Mouse (Mus musculus) olfactory bulb, adult 2 months (tissue): Measurements from ENCODE around the gene Foxp1. TPM values are rescaled to one million over a fixed set of nuclear protein-coding genes. Genes with fewer than 3 reads are reported as not detected.

Experiments used
- H3K27ac ChIP-seq: fragments of 200-500 bp; 2 replicates; pipeline ENCODE4 v1.5.1; 2012; ENCODE audit warnings: low read depth, low read length; ENCODE audit not compliant: insufficient read depth
- H3K4me1 ChIP-seq: fragments of 200-500 bp; 2 replicates; pipeline ENCODE4 v1.6.1; 2012; ENCODE audit warnings: low read length; ENCODE audit not compliant: control insufficient read depth, insufficient read depth
- H3K4me3 ChIP-seq: fragments of 200-500 bp; 2 replicates; pipeline ENCODE4 v1.5.1; 2012; ENCODE audit warnings: mild to moderate bottlenecking, low read depth, low read length, moderate library complexity; ENCODE audit not compliant: insufficient read depth
- CTCF ChIP-seq: fragments of 200-500 bp; IDR thresholded peaks from 2 replicates; pipeline ENCODE4 v1.5.1; 2012; ENCODE audit warnings: low read depth, mild to moderate bottlenecking, low read length, moderate library complexity; ENCODE audit not compliant: insufficient read depth
- POLR2A ChIP-seq: fragments of 200-500 bp; IDR thresholded peaks from 2 replicates; pipeline ENCODE4 v1.6.1; 2012; ENCODE audit warnings: mild to moderate bottlenecking, low read depth, low read length, moderate library complexity; ENCODE audit not compliant: insufficient read depth
- WGBS: fragments of 180-500 bp; shearing (Covaris S2); methylation state at CpG from one replicate; pipeline ENCODE4 v1.1.7; 2018; 5-methylcytosine and 5-hydroxymethylcytosine counted together
- polyA plus RNA-seq: library from polyadenylated mRNA; stranded (reverse); fragments of >200 nt; gene quantifications from 2 replicates; pipeline ENCODE4 v1.2.4, GENCODE M21; 2012; ENCODE audit warnings: low replicate concordance; ENCODE audit not compliant: missing spikeins, insufficient read depth, insufficient read length

Gene Foxp1
- polyA plus RNA-seq, 1 experiment = not detected

GRCm38 (mm10) chr6:99427301-99427700, 95.2 kb downstream of the Foxp1 start:
- H3K4me1 ChIP-seq = no peaks in the 10 kb centered on the region
- H3K27ac ChIP-seq = no peak overlapping the region
- TF ChIP-seq CTCF = no peak
- TF ChIP-seq POLR2A = no peak
- WGBS = 79% methylated on average over 4 of the region's 4 CpGs
- H3K4me3 ChIP-seq = no peak overlapping the region

- WGBS = 81% methylated on average over 3 of the region's 3 CpGs
- 0 out of 2 replicates have a peak, but pooled peaks cover 3% of the 10 kb centered on the region for H3K4me1 ChIP-seq
- H3K27ac ChIP-seq = no peak overlapping the region
- TF ChIP-seq CTCF = no peak
- no peak for TF ChIP-seq POLR2A
- H3K4me3 ChIP-seq = no peak overlapping the region
Measured at GRCm38 (mm10) chr6:99425044-99425443, 97.5 kb downstream of the Foxp1 start.

- 90% methylated on average over 8 of the region's 8 CpGs for WGBS
- Histone ChIP-seq H3K4me1 (0 out of 2 replicates have a peak, but pooled peaks cover 3% of the 10 kb centered on the region), H3K4me3 (no peak overlapping the region), H3K27ac (no peak overlapping the region)
- TF ChIP-seq POLR2A = no peak
- no peak for TF ChIP-seq CTCF
Measured at GRCm38 (mm10) chr6:99420666-99421065, 101.9 kb downstream of the Foxp1 start.

GRCm38 (mm10) chr6:99412598-99412997, 109.9 kb downstream of the Foxp1 start:
- TF ChIP-seq CTCF (no peak), POLR2A (no peak)
- Histone ChIP-seq H3K4me1 (peaks cover 2% of the 10 kb centered on the region; the same call in 1 of the 2 replicates), H3K4me3 (no peak overlapping the region), H3K27ac (no peak overlapping the region)
- 93% methylated on average over 6 of the region's 6 CpGs for WGBS

- Histone ChIP-seq H3K4me3 (no peak overlapping the region), H3K4me1 (peaks cover 4% of the 10 kb centered on the region; the same call in 1 of the 2 replicates), H3K27ac (no peak overlapping the region)
- TF ChIP-seq CTCF = no peak
- no peak for TF ChIP-seq POLR2A
- WGBS = 96% methylated on average over 5 of the region's 5 CpGs
Measured at GRCm38 (mm10) chr6:99409602-99410001, 112.9 kb downstream of the Foxp1 start.

- H3K27ac ChIP-seq = no peak overlapping the region
- 97% methylated on average over 4 of the region's 4 CpGs for WGBS
- H3K4me1 ChIP-seq = peaks cover 4% of the 10 kb centered on the region; the same call in 1 of the 2 replicates
- H3K4me3 ChIP-seq = no peak overlapping the region
- TF ChIP-seq POLR2A (no peak), CTCF (no peak)
Measured at GRCm38 (mm10) chr6:99408880-99409279, 113.6 kb downstream of the Foxp1 start.

GRCm38 (mm10) chr6:99403755-99404390, 118.6 kb downstream of the Foxp1 start:
- H3K27ac ChIP-seq = no peak overlapping the region
- WGBS = 98% methylated on average over 6 of the region's 6 CpGs
- no peak for TF ChIP-seq CTCF
- no peak for TF ChIP-seq POLR2A
- 0 out of 2 replicates have a peak, but pooled peaks cover 4% of the 10 kb centered on the region for H3K4me1 ChIP-seq
- no peak overlapping the region for H3K4me3 ChIP-seq

- WGBS = 81% methylated on average over 9 of the region's 9 CpGs
- no peak overlapping the region for H3K27ac ChIP-seq
- H3K4me3 ChIP-seq = no peak overlapping the region
- H3K4me1 ChIP-seq = 0 out of 2 replicates have a peak, but pooled peaks cover 4% of the 10 kb centered on the region
- TF ChIP-seq POLR2A (no peak), CTCF (no peak)
Measured at GRCm38 (mm10) chr6:99402941-99403340, 119.6 kb downstream of the Foxp1 start.

- Histone ChIP-seq H3K27ac (no peak overlapping the region), H3K4me3 (no peak overlapping the region), H3K4me1 (0 out of 2 replicates have a peak, but pooled peaks cover 4% of the 10 kb centered on the region)
- 90% methylated on average over 3 of the region's 3 CpGs for WGBS
- TF ChIP-seq POLR2A = no peak
- no peak for TF ChIP-seq CTCF
Measured at GRCm38 (mm10) chr6:99402370-99402769, 120.2 kb downstream of the Foxp1 start.

GRCm38 (mm10) chr6:99401801-99402200, 120.7 kb downstream of the Foxp1 start:
- TF ChIP-seq CTCF = no peak
- no peak for TF ChIP-seq POLR2A
- 97% methylated on average over 6 of the region's 6 CpGs for WGBS
- Histone ChIP-seq H3K4me1 (0 out of 2 replicates have a peak, but pooled peaks cover 4% of the 10 kb centered on the region), H3K27ac (no peak overlapping the region), H3K4me3 (no peak overlapping the region)
